Mouse (Mus musculus): ENCODE data around the gene Tmco4. TPM values are rescaled to one million over a fixed set of nuclear protein-coding genes. Genes with fewer than 3 reads are reported as not detected.

Tmco4 gene
- 6.3 and 6.8 TPM in 2 replicates for polyA plus RNA-seq (2015; fragmentation: Nextera tagmentation; extraction: Ambion mirVana)

- Histone ChIP-seq H3K27ac (ENCODE audit: low read length) (peak within 1 kb of the TSS; percentile 95), H3K9me3 (ENCODE audit: control insufficient read depth, low read length) (no peaks in the 10 kb centered on the region), H3K4me1 (replicated peaks; ENCODE audit: control insufficient read depth, insufficient read depth, low read length) (peaks cover 14% of the 10 kb centered on the region), H3K4me3 (ENCODE audit: low read length) (peak within 1 kb of the TSS; percentile 71), H3K27me3 (ENCODE audit: control insufficient read depth, insufficient read depth, low read depth, low read length) (no peaks in the 10 kb centered on the region), H3K4me2 (ENCODE audit: low read depth, low read length) (peak within 1 kb of the TSS; percentile 95), H3K36me3 (ENCODE audit: control insufficient read depth, insufficient read depth, low read length) (no peaks in the 10 kb centered on the region), H3K9ac (ENCODE audit: low read length) (peak within 1 kb of the TSS; percentile 95)
- under 1% methylated on average over 60 of the region's 60 CpGs for WGBS
- peak; percentile 85 for ATAC-seq (ENCODE audit: low read depth)
Observed at GRCm38 (mm10) chr4:138972827-138973718, at the start of gene Tmco4. Gene Tmco4, plus strand, starts transcription at chr4:138972888.

GRCm38 (mm10) chr4:138925561-138925960 lies 47.1 kb upstream of the Tmco4 start:
- Histone ChIP-seq H3K4me2 (ENCODE audit: low read depth, low read length) (no peak overlapping the region), H3K27me3 (ENCODE audit: control insufficient read depth, insufficient read depth, low read depth, low read length) (no peaks in the 10 kb centered on the region), H3K9me3 (ENCODE audit: control insufficient read depth, low read length) (no peaks in the 10 kb centered on the region), H3K27ac (ENCODE audit: low read length) (no peak overlapping the region), H3K4me3 (ENCODE audit: low read length) (no peak overlapping the region), H3K4me1 (replicated peaks; ENCODE audit: control insufficient read depth, insufficient read depth, low read length) (0 out of 2 replicates have a peak, but pooled peaks cover 2% of the 10 kb centered on the region), H3K9ac (ENCODE audit: low read length) (no peak overlapping the region), H3K36me3 (ENCODE audit: control insufficient read depth, insufficient read depth, low read length) (no peaks in the 10 kb centered on the region)
- ATAC-seq (ENCODE audit: low read depth) = no peak
- WGBS = 22% methylated on average over 2 of the region's 2 CpGs

GRCm38 (mm10) chr4:138933862-138934261 lies 38.8 kb upstream of the Tmco4 start:
- Histone ChIP-seq H3K36me3 (ENCODE audit: control insufficient read depth, insufficient read depth, low read length) (no peaks in the 10 kb centered on the region), H3K4me2 (ENCODE audit: low read depth, low read length) (no peak overlapping the region), H3K9me3 (ENCODE audit: control insufficient read depth, low read length) (no peaks in the 10 kb centered on the region), H3K4me1 (replicated peaks; ENCODE audit: control insufficient read depth, insufficient read depth, low read length) (peaks cover 7% of the 10 kb centered on the region; the same call in 1 of the 2 replicates), H3K27ac (ENCODE audit: low read length) (no peak overlapping the region), H3K9ac (ENCODE audit: low read length) (no peak overlapping the region), H3K27me3 (ENCODE audit: control insufficient read depth, insufficient read depth, low read depth, low read length) (no peaks in the 10 kb centered on the region), H3K4me3 (ENCODE audit: low read length) (no peak overlapping the region)
- no peak for ATAC-seq (ENCODE audit: low read depth)
- 47% methylated on average over 3 of the region's 3 CpGs for WGBS

GRCm38 (mm10) chr4:138934456-138935145 lies 38.1 kb upstream of the Tmco4 start:
- Histone ChIP-seq H3K27me3 (ENCODE audit: control insufficient read depth, insufficient read depth, low read depth, low read length) (no peaks in the 10 kb centered on the region), H3K9ac (ENCODE audit: low read length) (no peak overlapping the region), H3K4me2 (ENCODE audit: low read depth, low read length) (no peak overlapping the region), H3K36me3 (ENCODE audit: control insufficient read depth, insufficient read depth, low read length) (no peaks in the 10 kb centered on the region), H3K4me3 (ENCODE audit: low read length) (no peak overlapping the region), H3K9me3 (ENCODE audit: control insufficient read depth, low read length) (no peaks in the 10 kb centered on the region), H3K27ac (ENCODE audit: low read length) (no peak overlapping the region), H3K4me1 (replicated peaks; ENCODE audit: control insufficient read depth, insufficient read depth, low read length) (peaks cover 13% of the 10 kb centered on the region)
- no peak for ATAC-seq (ENCODE audit: low read depth)
- 79% methylated on average over 11 of the region's 11 CpGs for WGBS

- peak; percentile 60 for ATAC-seq (ENCODE audit: low read depth)
- Histone ChIP-seq H3K4me3 (ENCODE audit: low read length) (no peak overlapping the region), H3K9me3 (ENCODE audit: control insufficient read depth, low read length) (no peaks in the 10 kb centered on the region), H3K27ac (ENCODE audit: low read length) (peak overlapping the region; percentile 81), H3K4me2 (ENCODE audit: low read depth, low read length) (peak overlapping the region; percentile 13; the same call in 1 of the 2 replicates), H3K27me3 (ENCODE audit: control insufficient read depth, insufficient read depth, low read depth, low read length) (no peaks in the 10 kb centered on the region), H3K36me3 (ENCODE audit: control insufficient read depth, insufficient read depth, low read length) (no peaks in the 10 kb centered on the region), H3K4me1 (replicated peaks; ENCODE audit: control insufficient read depth, insufficient read depth, low read length) (peaks cover 19% of the 10 kb centered on the region), H3K9ac (ENCODE audit: low read length) (no peak overlapping the region)
- WGBS = 33% methylated on average over 10 of the region's 10 CpGs
Observed at GRCm38 (mm10) chr4:138938495-138939269, 34.0 kb upstream of the Tmco4 start.

GRCm38 (mm10) chr4:138939481-138939880 lies 33.2 kb upstream of the Tmco4 start:
- Histone ChIP-seq H3K27me3 (ENCODE audit: control insufficient read depth, insufficient read depth, low read depth, low read length) (no peaks in the 10 kb centered on the region), H3K9me3 (ENCODE audit: control insufficient read depth, low read length) (no peaks in the 10 kb centered on the region), H3K36me3 (ENCODE audit: control insufficient read depth, insufficient read depth, low read length) (no peaks in the 10 kb centered on the region), H3K4me2 (ENCODE audit: low read depth, low read length) (no peak overlapping the region), H3K27ac (ENCODE audit: low read length) (peak overlapping the region; percentile 69), H3K4me1 (replicated peaks; ENCODE audit: control insufficient read depth, insufficient read depth, low read length) (peaks cover 19% of the 10 kb centered on the region), H3K4me3 (ENCODE audit: low read length) (no peak overlapping the region), H3K9ac (ENCODE audit: low read length) (no peak overlapping the region)
- ATAC-seq (ENCODE audit: low read depth) = peak; percentile 51
- WGBS = 35% methylated on average over 4 of the region's 4 CpGs

- no peak for ATAC-seq (ENCODE audit: low read depth)
- Histone ChIP-seq H3K9me3 (ENCODE audit: control insufficient read depth, low read length) (no peaks in the 10 kb centered on the region), H3K9ac (ENCODE audit: low read length) (no peak overlapping the region; the same call in 1 of the 2 replicates), H3K4me3 (ENCODE audit: low read length) (no peak overlapping the region), H3K36me3 (ENCODE audit: control insufficient read depth, insufficient read depth, low read length) (no peaks in the 10 kb centered on the region), H3K4me1 (replicated peaks; ENCODE audit: control insufficient read depth, insufficient read depth, low read length) (peaks cover 19% of the 10 kb centered on the region), H3K27ac (ENCODE audit: low read length) (peak overlapping the region; percentile 83), H3K27me3 (ENCODE audit: control insufficient read depth, insufficient read depth, low read depth, low read length) (no peaks in the 10 kb centered on the region), H3K4me2 (ENCODE audit: low read depth, low read length) (no peak overlapping the region)
- WGBS = 28% methylated on average over 7 of the region's 7 CpGs
Observed at GRCm38 (mm10) chr4:138941401-138941800, 31.3 kb upstream of the Tmco4 start.

- no peak overlapping the region for H3K4me2 ChIP-seq (ENCODE audit: low read depth, low read length)
- H3K9ac ChIP-seq (ENCODE audit: low read length) = no peak overlapping the region
- no peaks in the 10 kb centered on the region for H3K36me3 ChIP-seq (ENCODE audit: control insufficient read depth, insufficient read depth, low read length)
- H3K4me1 ChIP-seq (replicated peaks; ENCODE audit: control insufficient read depth, insufficient read depth, low read length) = peaks cover 19% of the 10 kb centered on the region
- H3K9me3 ChIP-seq (ENCODE audit: control insufficient read depth, low read length) = no peaks in the 10 kb centered on the region
- no peaks in the 10 kb centered on the region for H3K27me3 ChIP-seq (ENCODE audit: control insufficient read depth, insufficient read depth, low read depth, low read length)
- H3K4me3 ChIP-seq (ENCODE audit: low read length) = no peak overlapping the region
- peak; percentile 36 for ATAC-seq (ENCODE audit: low read depth)
- 18% methylated on average over 6 of the region's 6 CpGs for WGBS
- peak overlapping the region; percentile 83 for H3K27ac ChIP-seq (ENCODE audit: low read length)
Observed at GRCm38 (mm10) chr4:138941966-138942365, 30.7 kb upstream of the Tmco4 start.
